Mouse (Mus musculus): ENCODE measurements around the gene Hnf4a.

DNA sequence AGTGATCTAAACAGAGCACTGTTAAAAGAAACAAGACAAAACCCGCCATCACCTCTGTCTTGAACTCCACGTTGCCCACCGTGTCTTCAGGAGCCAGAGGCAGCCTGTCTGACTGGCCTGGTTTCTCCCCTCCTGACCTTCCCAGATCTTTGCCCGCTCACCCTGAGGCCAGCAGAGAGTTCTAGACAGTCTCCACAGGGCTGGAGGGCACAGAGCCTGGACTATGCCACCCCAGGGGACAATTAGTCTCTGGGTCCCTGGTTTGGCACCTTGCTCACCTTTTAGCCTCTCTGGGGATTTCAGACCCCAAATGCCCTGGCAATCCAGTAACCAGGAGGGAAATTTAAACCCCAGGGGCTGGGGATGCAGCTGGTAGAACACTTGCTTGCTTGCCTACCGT is 30.8 kb downstream of the Hnf4a start:
- no peak for TF ChIP-seq CTCF (conservative IDR thresholded peaks at IDR 0.05; ENCODE audit: low read length)
- TF ChIP-seq NANOG (IDR thresholded peaks at IDR 0.05; ENCODE audit: borderline replicate concordance, low read length): no peak
- no peak for TF ChIP-seq POU5F1 (IDR thresholded peaks at IDR 0.05; ENCODE audit: borderline replicate concordance, low read length)
